Mouse (Mus musculus): ENCODE data around the gene Cep295nl.
A peak's percentile ranks its signal among the peaks of the same experiment; 100 is the strongest.
"Not testable (repeated sequence)": the region's sequence is repeated elsewhere in the genome, so short reads cannot be mapped to it uniquely, and the experiment has no call there.

Cep295nl gene

DNA sequence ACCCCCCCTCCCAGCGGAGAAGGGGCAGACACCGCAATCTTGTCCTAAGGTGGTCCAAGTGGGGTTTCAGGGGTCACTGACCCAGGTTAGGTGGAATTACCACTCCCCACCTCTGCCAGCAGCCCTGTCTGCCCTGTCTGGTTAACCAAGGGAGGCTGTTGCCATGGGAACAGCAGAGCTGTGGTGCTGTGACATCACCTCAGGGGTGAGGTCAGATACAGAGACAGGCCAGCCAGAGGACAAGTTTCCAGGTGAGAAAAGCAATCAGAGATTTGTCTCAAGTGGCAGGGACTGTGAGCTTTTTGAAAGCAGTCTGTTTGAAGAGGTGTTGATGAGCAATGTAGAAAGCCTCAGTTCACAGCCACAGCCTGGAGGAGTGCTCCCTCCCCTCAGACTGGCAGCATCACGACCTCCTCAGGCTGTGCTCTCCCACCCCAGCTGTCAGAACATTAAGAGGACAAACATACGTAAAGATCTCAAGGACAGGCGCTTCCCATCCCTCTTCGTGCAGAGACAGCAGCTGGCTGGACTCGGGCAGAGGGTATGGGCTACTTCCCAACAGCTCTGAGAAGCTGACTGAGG is at the start of gene Cep295nl:
Gene Cep295nl, minus strand, starts transcription at position 101 of the 582 bp plus-strand sequence.
- DNase-seq (ENCODE audit: low read depth, low spot score), result no peak

DNA sequence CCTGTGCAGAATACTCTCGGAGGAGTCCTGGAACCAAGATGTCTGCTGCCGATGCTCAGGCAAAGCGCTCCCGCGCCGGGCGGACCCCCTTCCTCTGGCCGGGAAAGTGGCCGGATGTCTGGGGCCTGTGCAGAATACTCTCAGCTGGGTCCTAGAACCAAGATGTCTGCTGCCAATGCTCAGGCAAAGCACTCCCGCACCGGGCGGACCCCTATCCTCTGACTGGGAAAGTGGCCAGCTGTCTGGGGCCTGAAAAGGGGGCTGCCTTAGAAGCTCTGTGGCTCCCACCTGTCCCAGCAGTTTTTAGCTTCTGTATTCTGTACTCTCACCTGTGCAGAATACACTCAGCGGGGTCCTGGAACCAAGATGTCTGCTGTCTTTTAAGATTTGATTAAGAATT is 45.5 kb upstream of the Cep295nl start:
- not testable (repeated sequence) for DNase-seq (ENCODE audit: low read depth, low spot score)

DNA sequence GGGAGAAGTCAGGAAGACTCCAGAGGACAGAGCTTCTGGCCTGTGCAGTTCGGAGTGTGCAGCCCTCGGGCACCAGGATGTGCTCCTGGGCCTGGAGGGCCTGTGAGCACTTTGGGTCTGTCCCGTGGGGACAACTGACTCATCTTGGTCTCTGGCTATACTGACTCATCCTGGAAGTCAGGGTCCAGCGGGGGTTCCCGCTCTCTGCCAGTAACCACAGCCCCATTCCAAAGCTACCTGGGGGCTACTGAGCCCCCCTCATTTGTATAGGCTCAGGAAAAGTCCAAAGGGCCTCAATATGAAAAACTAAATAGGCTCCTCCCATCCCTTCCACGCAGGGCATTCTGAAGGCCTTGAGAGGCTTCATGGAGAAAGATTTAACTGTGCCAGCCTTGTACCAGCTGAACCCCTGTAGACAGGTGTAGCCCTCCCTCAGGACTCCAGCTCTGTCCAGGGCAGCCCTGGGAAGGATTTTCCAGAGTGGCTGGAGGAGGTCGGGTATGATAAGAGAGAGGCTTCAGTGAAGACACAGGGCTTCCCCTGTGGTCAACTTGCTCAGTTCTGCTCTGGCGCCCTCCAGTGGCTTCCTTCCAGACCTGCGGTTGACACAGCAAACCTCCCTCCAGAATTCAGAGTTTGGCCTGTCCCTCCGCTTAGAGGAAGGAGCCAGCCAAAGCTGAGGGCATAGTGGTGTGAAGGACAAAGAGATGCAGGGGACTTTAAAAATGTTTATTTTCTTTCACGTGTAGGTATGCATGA is 37.1 kb upstream of the Cep295nl start:
- DNase-seq (ENCODE audit: low read depth, low spot score), result peak; percentile 47

DNA sequence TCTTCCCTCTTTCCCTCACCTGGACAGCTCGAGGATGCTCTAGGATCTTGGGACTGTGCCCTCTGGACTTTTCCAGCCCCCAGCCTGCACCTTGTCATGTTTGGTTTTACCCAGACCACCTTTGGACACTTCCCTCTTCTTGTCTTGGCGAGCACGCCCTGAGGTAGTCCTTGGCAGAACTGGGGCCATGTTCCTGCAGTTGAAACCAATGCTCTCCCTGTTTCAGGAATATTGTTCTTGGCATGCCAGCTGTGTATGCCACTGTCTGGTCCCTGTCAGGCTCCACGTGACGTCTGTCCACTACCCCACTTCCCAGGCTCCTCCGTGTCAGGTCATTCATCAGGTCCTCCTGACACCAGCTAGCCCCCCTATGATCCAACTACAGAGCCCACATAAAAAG is 36.4 kb upstream of the Cep295nl start:
- no peak for DNase-seq (ENCODE audit: low read depth, low spot score)

DNA sequence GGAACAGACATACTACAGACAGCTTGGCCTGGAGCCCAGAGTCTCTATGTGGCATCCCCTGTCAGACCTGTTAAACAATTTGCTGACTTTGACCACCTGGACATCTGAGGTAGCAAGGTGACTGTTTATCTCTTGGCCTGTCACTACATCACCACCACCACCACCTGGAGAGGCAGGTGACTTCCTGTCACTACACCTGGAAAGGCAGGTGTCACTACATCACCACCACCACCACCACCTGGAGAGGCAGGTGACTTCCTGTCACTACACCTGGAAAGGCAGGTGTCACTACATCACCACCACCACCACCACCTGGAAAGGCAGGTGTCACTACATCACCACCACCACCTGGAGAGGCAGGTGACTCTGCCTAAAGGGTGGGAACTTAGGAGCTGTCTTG is 34.0 kb upstream of the Cep295nl start:
- not testable (repeated sequence) for DNase-seq (ENCODE audit: low read depth, low spot score)

DNA sequence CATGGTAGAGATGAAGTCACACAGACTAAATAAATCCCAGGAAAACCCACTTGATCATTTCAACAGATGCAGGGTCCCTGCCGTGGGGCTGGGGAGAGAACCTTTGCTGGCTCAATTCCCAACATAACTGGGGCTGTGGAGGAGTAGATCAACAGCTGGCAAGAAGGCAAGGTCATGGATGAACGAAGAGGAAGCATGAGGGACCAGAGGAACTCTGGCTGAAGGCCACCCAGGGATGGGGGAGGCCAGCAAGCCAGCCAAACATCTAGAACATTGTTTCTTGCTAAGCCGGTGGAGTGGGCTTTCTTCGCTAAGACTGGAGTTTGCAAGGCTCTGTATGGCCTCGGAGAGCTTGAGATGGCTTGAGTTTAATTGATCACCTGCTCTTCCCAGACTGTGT is 33.6 kb upstream of the Cep295nl start:
- DNase-seq (ENCODE audit: low read depth, low spot score), result no peak

DNA sequence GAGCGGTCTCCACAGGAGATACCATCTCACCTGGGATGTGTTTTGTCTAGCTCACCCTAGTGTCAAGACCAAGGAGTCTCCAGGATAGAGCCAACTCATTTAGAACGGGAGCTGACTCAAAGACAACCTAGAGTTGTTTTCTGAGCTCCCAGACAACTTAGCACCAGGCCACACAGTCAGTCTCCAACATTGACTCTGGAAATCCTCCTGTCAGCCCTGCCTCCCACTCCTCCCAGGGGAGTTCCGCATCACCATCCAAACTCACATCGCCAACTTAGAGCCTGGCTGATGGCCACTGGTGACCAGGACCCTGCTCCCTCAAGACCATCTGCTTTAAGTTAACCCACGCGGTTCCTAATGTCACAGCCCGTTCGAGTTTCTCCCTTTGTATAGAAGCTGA is 33.2 kb upstream of the Cep295nl start:
- no peak for DNase-seq (ENCODE audit: low read depth, low spot score)

DNA sequence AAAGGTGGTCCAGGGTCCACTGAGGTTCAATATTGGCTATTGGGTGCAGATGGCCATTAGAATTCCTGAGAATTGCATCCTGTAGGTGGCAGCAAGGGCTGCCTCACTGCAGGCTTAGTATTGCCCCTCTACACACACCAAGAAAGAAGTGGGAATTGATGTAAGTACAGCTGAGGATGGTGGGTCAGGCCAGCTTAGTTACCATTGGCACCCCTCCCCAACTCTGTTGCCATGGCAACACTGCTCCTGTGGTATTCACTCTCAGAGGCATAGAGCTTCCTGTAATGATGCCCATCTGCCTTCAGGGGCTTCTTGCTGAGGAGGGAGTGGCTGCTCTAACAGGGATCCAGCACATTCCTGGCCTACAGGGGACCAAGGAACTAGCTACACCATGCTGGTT is 32.7 kb upstream of the Cep295nl start:
- DNase-seq (ENCODE audit: low read depth, low spot score), result no peak

DNA sequence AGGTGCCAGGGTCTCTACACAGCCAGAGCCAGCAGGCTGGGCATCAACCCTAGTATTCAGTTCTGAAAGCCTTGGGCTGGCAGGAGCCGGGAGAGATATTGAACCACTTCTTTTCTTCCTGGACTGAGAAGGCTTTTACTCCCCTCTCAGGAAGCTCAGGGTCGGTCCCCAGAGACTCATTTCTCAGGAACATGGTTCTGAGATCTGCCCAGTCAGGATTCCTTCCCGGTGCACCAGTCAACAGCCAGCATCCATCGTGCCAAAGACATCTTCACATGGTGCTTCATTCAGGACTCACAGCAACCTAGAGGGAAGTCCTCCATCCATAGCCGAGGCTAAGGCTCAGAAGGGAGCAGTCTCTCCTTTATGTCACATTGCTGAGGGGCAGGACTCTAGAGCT is 32.2 kb upstream of the Cep295nl start:
- DNase-seq (ENCODE audit: low read depth, low spot score), result no peak

DNA sequence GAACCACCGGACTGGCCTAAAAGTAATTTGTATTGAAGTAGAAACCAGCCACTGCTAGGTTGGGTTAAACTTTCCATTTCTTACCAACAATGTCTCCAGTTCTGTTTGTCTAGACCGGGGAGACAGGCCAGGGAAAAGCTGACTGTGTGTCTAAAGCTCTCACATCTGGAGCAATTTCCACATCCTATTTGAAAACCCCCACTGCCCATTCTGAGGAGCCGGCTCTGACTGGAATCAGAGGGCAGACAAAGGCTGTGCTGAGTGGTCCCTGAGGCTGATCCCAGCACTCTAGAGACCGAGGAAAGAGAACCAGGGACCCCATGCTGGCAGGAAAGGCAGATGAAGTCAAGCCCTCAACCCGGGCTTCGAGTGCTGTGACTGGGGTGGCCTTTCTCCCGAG is 30.3 kb upstream of the Cep295nl start:
- no peak for DNase-seq (ENCODE audit: low read depth, low spot score)

DNA sequence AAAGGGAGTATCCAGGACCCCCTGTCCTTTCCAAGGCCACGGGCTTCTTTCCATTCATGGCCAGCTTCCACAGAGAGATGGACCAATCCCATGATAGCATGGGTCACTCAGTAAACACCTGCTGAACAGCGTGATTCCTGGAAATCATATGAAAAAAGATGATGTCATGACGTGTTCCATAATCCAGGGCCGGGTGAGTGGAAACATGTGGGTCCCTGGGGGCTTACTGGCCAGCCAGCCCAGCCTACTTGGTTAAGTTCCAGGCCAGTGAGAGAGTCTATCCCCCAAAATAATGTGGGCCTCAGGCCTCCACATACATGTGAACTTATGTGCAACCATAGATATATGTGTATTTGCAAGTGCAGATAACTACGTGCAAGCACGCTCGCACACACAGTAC is 29.6 kb upstream of the Cep295nl start:
- no peak for DNase-seq (ENCODE audit: low read depth, low spot score)

DNA sequence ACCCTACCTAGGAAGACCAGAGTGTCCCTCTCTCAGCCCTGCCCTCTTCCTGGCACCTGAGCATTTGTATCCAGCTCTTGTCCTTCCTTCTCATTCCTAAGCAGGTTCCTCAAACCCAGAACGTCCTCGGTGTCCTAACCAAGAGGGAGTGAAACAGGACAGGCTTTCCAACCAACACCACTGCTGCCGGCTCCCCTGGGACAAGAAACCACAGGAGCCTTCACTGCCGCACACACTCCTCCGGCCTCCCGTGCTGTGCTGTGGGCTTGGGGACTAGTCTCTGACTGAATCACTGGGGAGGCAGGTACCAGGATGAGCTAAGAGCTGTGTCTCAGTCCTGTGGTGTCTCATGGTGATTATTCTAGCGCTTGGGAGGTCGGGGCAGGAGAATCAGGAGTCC is 27.4 kb upstream of the Cep295nl start:
- no peak for DNase-seq (ENCODE audit: low read depth, low spot score)

DNA sequence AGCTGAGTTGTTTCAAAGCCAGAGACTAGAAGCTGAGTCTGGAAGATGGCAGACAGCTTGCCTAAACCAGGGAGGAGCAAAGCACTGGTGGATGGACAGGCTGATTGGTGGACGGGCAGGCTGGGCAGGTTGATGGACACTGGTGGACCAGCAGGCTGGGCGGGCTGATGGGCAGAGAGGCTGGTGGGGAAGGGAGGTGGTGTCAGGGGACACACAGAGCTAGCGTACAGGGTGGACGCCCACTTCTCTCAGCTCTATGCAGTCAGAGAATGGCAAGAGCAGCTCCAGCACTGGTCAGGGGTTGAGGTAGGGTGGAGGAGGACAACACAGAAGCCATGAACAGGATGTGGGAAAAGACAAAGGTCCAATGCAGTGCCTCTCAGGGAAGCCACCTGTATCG is 27.0 kb upstream of the Cep295nl start:
- no peak for DNase-seq (ENCODE audit: low read depth, low spot score)

DNA sequence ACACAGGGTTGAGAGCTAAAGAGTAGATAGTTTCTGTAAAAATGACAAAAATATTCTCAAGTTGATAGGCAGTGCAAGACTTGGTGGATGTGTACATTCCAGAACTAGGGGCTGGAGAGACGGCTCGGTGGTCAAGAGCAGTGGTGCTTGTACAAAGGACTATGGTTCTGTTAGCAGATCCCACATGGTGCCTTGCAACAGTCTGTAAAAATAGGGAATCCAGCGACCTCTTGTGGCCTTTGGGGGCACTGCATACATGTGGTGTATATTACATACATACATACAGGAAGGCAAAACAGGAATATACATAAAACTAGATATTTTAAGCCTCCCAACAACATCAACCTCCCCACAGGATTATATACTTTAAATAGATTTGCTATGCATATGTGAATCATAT is 26.0 kb upstream of the Cep295nl start:
- DNase-seq (ENCODE audit: low read depth, low spot score), result no peak

DNA sequence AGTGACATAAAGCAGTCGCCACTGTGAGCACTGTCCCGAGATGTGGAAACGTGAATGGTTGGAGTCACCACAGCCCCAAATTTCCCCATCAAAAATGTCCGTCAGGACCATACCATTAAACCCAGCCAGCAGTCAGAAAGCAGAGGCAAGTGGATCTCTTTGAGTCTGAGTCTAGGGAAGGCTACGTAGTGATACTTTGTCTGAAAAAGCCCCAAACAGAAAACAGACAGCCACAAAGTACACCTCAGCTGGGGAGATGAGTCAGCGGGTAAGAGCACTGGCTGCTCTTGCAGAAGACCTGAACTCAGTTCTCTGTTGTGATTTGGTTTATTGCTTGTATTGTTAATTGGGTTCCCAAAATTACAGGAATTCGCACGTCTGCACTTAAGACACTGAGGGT is 24.3 kb upstream of the Cep295nl start:
- no peak for DNase-seq (ENCODE audit: low read depth, low spot score)

DNA sequence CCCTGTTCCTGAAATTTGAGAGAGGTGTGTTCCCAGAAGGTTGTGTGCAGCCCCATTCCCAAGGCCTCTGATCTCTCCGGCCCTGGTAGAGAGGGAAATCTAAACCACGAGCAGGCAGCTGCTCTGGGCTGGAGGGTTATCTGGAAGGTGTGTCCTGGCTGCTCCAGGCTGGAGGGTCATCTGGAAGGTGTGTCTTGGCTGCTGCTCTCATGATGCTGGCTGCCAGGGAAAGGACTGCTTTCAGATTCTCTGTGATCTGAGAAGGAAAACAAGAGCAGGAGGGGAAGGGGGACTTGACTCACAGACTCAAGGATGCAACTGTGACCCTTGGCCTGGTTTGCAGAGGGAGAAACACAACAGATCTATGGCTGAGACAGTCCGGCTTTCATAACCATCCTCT is 23.8 kb upstream of the Cep295nl start:
- DNase-seq (ENCODE audit: low read depth, low spot score), result no peak

DNA sequence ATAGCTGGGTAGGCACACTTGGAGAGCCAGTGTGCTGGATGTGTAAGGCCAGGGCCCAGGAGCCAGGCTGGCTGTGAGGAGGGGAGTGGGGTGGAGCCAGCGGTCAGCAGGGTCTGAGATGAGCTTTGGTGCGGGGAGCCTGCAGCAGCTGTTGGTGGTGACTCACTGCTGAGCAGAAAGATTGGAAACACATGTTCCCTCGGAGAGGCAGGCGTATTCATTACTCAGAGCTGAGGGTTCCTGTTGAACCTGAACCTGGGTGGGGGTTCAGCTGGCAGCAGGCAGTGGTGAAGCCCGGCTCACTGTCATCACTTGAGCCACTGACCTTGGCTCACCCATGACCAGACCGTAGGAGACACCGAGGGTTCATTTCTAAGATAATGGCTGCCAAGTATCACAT is 22.9 kb upstream of the Cep295nl start:
- no peak for DNase-seq (ENCODE audit: low read depth, low spot score)

DNA sequence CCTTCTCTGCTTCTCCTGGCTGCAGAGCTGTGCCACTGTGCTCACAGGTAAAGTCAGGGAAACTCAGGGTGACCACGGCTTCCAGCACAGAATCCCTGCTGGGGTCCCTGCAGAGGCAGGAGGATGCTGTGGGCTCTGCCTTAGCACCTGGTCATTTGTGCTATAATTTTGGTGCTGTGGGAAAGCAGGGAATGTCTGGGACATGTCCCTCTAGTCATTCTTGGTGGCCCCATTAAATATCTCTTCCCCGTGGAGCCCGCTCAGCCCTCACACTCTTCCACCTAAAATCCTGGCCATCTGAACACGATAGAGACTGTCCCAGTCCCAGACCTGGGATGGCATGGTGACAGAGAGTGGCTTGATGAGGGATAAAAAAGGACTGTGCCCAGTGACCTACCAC is 21.7 kb upstream of the Cep295nl start:
- DNase-seq (ENCODE audit: low read depth, low spot score), result no peak

DNA sequence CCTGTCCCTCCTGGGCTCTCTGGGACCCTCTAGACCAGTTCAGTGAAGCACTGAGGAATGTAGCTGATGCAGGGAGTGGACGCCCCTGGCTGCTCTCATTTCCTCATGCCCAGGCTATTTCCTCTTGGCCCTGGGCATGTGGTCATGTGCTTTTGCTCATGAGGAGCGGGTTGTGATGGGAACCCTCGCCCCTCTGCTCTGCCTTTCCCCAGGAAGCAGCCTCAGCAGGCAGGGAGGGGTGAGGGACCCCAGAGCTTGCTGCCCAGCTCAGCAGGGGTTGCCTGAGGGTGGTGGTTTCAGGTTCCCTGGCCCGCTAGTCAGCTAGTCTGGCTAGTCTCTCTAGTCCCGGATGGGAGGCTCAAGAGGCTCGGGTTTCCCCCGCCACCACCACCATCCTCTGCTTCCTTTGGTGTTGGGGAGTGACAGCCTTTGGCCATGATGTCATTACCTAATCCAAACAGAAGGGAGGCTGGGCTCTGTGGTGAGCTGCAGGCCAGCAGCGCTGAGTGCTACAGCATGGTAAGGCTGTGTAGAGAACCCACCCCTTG is 20.7 kb upstream of the Cep295nl start:
- DNase-seq (ENCODE audit: low read depth, low spot score), result no peak

DNA sequence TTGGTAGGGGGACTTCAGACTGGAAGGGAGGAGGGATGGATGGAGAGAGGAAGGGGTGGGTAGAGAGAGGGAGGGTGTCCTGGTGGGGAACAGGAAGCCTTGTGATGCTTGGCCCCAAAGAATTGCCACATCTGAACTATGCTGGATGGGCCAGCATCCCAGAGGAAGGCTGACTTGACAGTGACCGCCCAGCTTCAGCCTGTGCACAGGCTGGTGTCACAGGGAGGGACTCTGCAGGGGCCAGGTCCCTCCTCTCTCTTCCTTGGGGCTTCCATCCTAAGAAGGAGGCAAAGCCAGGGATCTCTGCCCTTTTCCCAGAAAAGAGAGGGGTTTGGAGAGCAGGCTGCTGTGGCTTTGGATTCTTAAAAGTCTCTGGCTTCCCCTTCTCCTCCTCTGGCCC is 20.2 kb upstream of the Cep295nl start:
- no peak for DNase-seq (ENCODE audit: low read depth, low spot score)

DNA sequence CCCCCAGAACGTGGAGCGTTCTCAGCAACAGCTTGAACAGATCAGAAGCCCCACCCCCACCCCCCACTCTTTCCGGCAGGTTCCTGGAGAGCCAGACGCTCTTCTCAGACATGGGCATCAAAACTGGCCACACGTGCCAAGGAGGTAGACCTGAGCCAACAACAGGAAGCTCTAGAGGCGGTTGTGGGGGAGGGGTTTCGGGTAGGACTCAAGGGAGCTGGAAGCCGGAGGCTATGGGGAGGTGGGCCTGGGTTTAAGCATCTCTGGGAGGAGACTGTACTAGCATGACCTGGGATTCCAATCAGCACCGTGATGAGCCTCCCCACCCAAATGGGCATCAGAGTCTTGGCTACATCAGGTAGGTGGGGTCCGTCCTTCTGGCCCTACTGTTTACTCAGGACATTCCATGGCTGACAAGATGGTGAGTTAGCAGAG is 18.6 kb upstream of the Cep295nl start:
- DNase-seq (ENCODE audit: low read depth, low spot score), result no peak

DNA sequence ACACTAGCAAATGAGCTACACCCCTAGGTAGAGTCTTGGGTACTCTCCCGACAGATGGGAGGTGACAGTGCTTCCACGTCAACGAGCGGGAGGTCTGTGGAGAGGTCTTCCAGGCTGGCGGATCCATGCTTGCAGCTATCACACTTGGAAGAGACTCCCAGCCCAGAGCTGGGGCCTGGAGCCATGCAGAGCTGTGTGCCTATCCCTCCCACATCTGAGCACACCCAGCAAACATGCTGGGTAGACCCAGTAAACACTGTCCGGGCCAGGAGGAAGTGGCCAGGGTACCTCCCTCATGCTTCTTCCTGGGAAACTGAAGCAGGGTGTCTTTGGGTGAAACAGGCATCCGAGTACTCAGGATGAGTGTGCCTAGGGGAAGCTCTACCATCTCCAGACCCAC is 18.2 kb upstream of the Cep295nl start:
- no peak for DNase-seq (ENCODE audit: low read depth, low spot score)

DNA sequence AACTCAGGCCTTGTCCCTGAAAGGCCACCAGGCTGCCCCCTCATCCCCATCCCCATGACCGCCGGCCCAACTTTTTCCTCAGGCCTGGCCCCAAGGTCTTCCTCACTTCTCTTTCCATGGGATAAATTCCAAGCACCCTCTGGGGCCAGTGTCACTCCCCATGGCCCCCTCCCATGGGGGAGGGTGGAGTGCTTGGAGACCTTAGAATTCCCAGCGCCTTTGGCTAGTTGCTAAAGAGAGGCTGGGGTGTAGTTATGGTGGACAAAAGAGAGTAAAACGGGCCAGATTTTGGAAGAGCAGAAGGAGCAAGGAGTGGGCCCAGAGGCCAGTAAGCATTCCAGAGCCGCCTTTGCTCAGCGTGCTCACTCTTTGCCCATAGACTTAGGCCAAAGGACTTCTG is 13.3 kb upstream of the Cep295nl start, which contains the start of gene Timp2:
Gene Timp2, minus strand, starts transcription at position 101 of the 400 bp plus-strand sequence.
- DNase-seq (ENCODE audit: low read depth, low spot score), result no peak
